Mouse (Mus musculus) hindbrain, postnatal 0 days (tissue): ENCODE results near the gene Anp32e. TPM values are rescaled to one million over a fixed set of nuclear protein-coding genes. Genes with fewer than 3 reads are reported as not detected.
"Not testable (repeated sequence)": the region's sequence is repeated elsewhere in the genome, so short reads cannot be mapped to it uniquely, and the experiment has no call there.

Source experiments
- ATAC-seq: fragments of 200-750 bp; cut with Nextera tagmentation; 2 replicates; pipeline ENCODE4 v1.8.0; 2017; ENCODE audit warnings: mild to moderate bottlenecking, moderate TSS enrichment, moderate library complexity
- DNase-seq: peaks from one replicate; pipeline ENCODE4 v3.0.0-alpha.2; 2015; ENCODE audit warnings: low spot score
- H3K27ac ChIP-seq: fragments of 300-500 bp; sonication (generic); 2 replicates; pipeline ENCODE4 v1.5.1; 2014; ENCODE audit warnings: mild to moderate bottlenecking
- H3K27me3 ChIP-seq: fragments of 300-500 bp; sonication (generic); 2 replicates; pipeline ENCODE4 v1.6.1; 2014; ENCODE audit warnings: low read length, mixed read lengths; ENCODE audit not compliant: insufficient read depth
- H3K36me3 ChIP-seq: fragments of 300-500 bp; sonication (generic); 2 replicates; pipeline ENCODE4 v1.6.1; 2014; ENCODE audit warnings: low read length, mixed read lengths; ENCODE audit not compliant: insufficient read depth
- H3K4me1 ChIP-seq: fragments of 300-500 bp; sonication (generic); 2 replicates; pipeline ENCODE4 v1.6.1; 2014; ENCODE audit warnings: antibody characterized with exemption, low read length, mixed read lengths; ENCODE audit not compliant: insufficient read depth
- H3K4me2 ChIP-seq: fragments of 300-500 bp; sonication (generic); 2 replicates; pipeline ENCODE4 v1.6.1; 2014; ENCODE audit warnings: low read depth, mild to moderate bottlenecking, low read length, moderate library complexity, mixed read lengths
- H3K4me3 ChIP-seq: fragments of 300-500 bp; sonication (generic); 2 replicates; pipeline ENCODE4 v1.5.1; 2014; ENCODE audit warnings: low read length
- H3K9ac ChIP-seq: fragments of 300-500 bp; sonication (generic); replicated peaks from 2 replicates; pipeline ENCODE4 v1.6.1; 2014; ENCODE audit warnings: mild to moderate bottlenecking, low read length, moderate library complexity, mixed read lengths
- H3K9me3 ChIP-seq: fragments of 300-500 bp; sonication (generic); 2 replicates; pipeline ENCODE4 v1.6.1; 2016; ENCODE audit warnings: low read length, mixed read lengths
- CTCF ChIP-seq: IDR thresholded peaks from 2 replicates; pipeline ENCODE4 v1.5.1; 2016; ENCODE audit warnings: antibody characterized with exemption, control low read depth, low read depth
- WGBS: fragments of 180-500 bp; shearing (Covaris S2); extraction: QIAGEN DNeasy Blood & Tissue Kit; methylation state at CpG from one replicate; pipeline ENCODE4 v1.1.7; 2014; 5-methylcytosine and 5-hydroxymethylcytosine counted together
- polyA plus RNA-seq: library from polyadenylated mRNA; unstranded; fragments of >200 nt; fragmentation: Nextera tagmentation; extraction: Ambion mirVana; gene quantifications from 2 replicates; pipeline ENCODE4 v1.2.1, GENCODE M21; 2015
- total RNA-seq: library from RNA; depleted of rRNA; stranded (reverse); fragments of >200 nt; gene quantifications from 2 replicates; pipeline ENCODE4 v1.2.3, GENCODE M21; 2014

The Anp32e gene
- total and polyA plus RNA-seq, 2 experiments from 2014 or later: 27.5 to 127 TPM

DNA sequence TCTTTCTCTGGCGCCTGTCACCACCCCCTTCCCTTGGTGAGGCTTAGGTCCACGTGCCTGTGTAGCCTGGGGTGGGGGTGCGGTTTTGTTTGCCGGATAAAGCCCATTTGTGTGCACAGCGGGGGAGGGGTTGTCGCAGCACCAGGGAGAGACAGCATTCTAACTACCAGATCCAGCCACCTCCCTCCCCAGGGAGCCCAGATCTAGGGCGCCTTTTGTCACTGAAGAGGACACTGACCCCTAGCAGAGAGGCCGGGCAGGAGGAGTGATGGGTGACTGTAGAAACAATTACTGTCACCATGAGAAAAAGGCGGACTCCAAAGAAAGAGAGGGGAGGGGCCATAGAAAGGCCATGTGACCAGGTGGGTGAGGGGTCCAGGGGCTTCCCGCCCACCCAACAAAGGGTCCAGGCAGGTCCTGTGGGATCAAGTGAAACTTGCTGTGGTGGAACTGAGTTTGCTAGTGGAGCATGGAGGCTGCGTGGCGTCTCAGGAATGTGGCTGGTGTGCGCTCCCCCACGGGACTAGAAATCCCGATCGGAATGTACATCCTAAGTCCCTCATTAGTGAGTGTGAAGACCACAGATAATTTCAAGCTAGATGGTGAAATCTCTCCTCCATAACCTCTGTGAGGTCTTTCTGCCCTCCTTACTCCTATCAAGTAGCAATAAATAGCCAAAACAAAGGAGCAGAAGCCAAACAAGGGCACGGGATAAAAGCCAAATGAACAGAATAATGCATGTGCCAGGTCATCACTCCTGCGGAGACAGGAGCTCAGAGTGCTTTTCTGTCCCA, 23.7 kb upstream of the Anp32e start:
- DNase-seq (peak; percentile 25), ATAC-seq (peak; percentile 30; the same call in 1 of the 2 replicates)
- Histone ChIP-seq H3K27ac (no peak overlapping the region), H3K4me3 (peak overlapping the region; percentile 17), H3K9ac (0 out of 2 replicates have a peak overlapping the region, but pooled peaks have one; percentile 17), H3K4me2 (peak overlapping the region; percentile 53), H3K27me3 (peaks cover 8% of the 10 kb centered on the region; the same call in 1 of the 2 replicates), H3K4me1 (peaks cover 11% of the 10 kb centered on the region; the same call in 1 of the 2 replicates), H3K36me3 (no peaks in the 10 kb centered on the region), H3K9me3 (no peaks in the 10 kb centered on the region)
- no peak for TF ChIP-seq CTCF
- under 1% methylated on average over 18 of the region's 18 CpGs for WGBS

DNA sequence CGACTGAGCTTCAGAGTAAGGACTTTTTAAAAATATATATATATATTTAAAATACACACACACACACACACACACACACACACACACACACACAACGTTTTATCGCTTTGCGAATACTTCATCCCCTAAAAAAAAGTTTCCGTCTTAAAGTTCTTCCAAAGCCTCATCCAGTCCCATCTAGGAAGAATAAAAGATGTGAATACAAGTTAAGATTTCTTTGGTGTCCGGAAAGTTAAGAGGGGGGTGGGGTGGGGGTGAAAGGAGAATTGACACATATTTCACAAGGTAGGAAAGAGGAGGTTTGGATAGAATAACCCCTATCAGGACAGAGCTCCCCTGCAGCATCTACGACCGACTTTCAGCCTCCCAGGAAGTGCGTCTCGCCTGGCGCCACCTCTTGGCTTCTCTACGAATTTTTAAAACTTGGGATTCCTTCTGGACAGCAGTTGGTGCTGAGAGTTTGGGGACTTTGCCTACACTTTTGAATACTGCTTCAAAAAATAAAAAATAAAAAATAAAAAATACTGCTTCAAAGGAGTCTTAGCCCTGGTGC, 23.0 kb upstream of the Anp32e start:
- Histone ChIP-seq H3K27ac (no peak overlapping the region), H3K9ac (no peak overlapping the region), H3K4me3 (peak overlapping the region; percentile 17), H3K4me1 (peaks cover 11% of the 10 kb centered on the region; the same call in 1 of the 2 replicates), H3K9me3 (no peaks in the 10 kb centered on the region), H3K4me2 (peak overlapping the region; percentile 53), H3K36me3 (no peaks in the 10 kb centered on the region), H3K27me3 (peaks cover 8% of the 10 kb centered on the region; the same call in 1 of the 2 replicates)
- peak; percentile 68 for TF ChIP-seq CTCF
- ATAC-seq (no peak), DNase-seq (peak; percentile 68)
- under 1% methylated on average over 12 of the region's 12 CpGs for WGBS

DNA sequence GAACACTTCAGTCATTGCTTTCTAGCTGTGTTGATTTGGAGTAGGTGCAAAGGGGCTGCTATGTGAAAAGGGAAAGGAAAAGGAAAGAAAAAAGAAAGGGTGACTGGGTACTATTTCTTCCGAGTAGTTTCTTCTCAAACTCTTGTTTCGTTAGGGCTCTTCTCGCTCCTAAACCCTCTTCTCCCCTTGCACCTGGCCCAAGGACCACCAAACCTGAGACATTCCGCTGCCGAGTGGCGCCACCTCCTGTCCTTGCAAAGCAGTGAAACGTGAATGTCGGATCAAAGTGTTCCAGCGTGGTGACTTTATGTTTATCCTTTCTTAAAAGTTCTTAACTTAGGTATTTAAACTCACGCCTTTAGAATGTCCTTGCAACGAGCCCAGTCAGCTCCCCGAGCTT, 22.2 kb upstream of the Anp32e start:
- ATAC-seq: no peak
- Histone ChIP-seq H3K27ac (no peak overlapping the region), H3K9me3 (no peaks in the 10 kb centered on the region), H3K36me3 (no peaks in the 10 kb centered on the region), H3K9ac (no peak overlapping the region), H3K4me1 (peaks cover 11% of the 10 kb centered on the region; the same call in 1 of the 2 replicates), H3K27me3 (peaks cover 8% of the 10 kb centered on the region; the same call in 1 of the 2 replicates), H3K4me2 (peak overlapping the region; percentile 53), H3K4me3 (peak overlapping the region; percentile 10; the same call in 1 of the 2 replicates)
- peak; percentile 59 for DNase-seq
- peak; percentile 83 for TF ChIP-seq CTCF
- under 1% methylated on average over 12 of the region's 12 CpGs for WGBS

GRCm38 (mm10) chr3:95907613-95908012, 21.4 kb upstream of the Anp32e start:
- TF ChIP-seq CTCF: no peak
- no peak overlapping the region for H3K4me3 ChIP-seq
- H3K27ac ChIP-seq: no peak overlapping the region
- DNase-seq (no peak), ATAC-seq (no peak)
- no peak overlapping the region for H3K4me2 ChIP-seq
- peaks cover 8% of the 10 kb centered on the region; the same call in 1 of the 2 replicates for H3K27me3 ChIP-seq
- no peaks in the 10 kb centered on the region for H3K9me3 ChIP-seq
- 44% methylated on average over 4 of the region's 4 CpGs for WGBS
- H3K4me1 ChIP-seq: peaks cover 11% of the 10 kb centered on the region; the same call in 1 of the 2 replicates
- H3K9ac ChIP-seq: no peak overlapping the region
- H3K36me3 ChIP-seq: no peaks in the 10 kb centered on the region

GRCm38 (mm10) chr3:95914706-95915105, 14.3 kb upstream of the Anp32e start:
- 92% methylated on average over 4 of the region's 4 CpGs for WGBS
- Histone ChIP-seq H3K9me3 (no peaks in the 10 kb centered on the region), H3K9ac (no peak overlapping the region), H3K4me3 (no peak overlapping the region), H3K4me2 (no peak overlapping the region), H3K4me1 (no peaks in the 10 kb centered on the region), H3K36me3 (no peaks in the 10 kb centered on the region), H3K27ac (no peak overlapping the region), H3K27me3 (no peaks in the 10 kb centered on the region)
- ATAC-seq (no peak), DNase-seq (no peak)
- no peak for TF ChIP-seq CTCF

DNA sequence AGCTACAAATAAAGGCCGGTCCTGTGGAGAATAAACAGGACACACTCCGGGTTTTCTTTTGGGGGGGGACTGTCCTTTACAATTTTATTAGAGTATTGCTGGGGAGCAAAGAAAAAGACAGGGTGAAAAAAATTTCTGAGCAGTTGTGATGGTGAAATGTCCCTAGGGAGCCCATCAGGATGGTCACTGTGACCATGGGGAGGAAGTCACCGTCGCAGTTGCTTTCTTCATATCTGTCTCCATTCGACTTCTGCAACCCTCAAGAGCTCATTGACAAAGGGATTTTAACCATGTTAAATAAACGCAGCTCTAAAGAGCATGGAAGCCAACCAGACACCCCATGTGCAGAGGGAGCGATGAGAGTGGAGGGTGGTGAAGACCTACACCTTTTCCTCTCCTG, 12.3 kb upstream of the Anp32e start:
- no peak for TF ChIP-seq CTCF
- no peak overlapping the region for H3K27ac ChIP-seq
- H3K4me3 ChIP-seq: no peak overlapping the region
- no peaks in the 10 kb centered on the region for H3K4me1 ChIP-seq
- no peaks in the 10 kb centered on the region for H3K27me3 ChIP-seq
- 76% methylated on average over 7 of the region's 7 CpGs for WGBS
- H3K9ac ChIP-seq: no peak overlapping the region
- ATAC-seq (no peak), DNase-seq (no peak)
- no peaks in the 10 kb centered on the region for H3K36me3 ChIP-seq
- no peak overlapping the region for H3K4me2 ChIP-seq
- H3K9me3 ChIP-seq: no peaks in the 10 kb centered on the region

DNA sequence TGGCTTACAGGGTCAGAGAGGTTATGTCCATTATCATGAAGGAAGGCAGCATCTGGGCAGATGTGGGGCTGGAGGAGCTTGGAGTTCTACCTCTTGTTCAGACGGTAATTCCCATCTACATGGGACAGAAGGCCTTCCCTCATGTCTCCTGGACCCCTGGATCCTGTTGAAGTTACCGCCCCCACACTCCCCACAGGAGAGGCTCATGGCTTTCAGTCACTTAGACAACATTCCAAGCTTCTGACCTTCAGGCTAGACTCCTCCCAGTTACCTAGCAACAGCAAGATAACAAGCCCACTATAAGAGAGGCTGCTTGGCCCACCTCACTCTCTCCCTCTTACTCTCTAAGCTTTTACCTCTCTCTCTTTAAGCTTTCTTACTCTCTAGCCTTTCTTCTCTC, 8.5 kb upstream of the Anp32e start:
- H3K4me2 ChIP-seq, ATAC-seq, H3K9me3 ChIP-seq, H3K9ac ChIP-seq, H3K36me3 ChIP-seq, DNase-seq, H3K27me3 ChIP-seq, H3K27ac ChIP-seq, H3K4me1 ChIP-seq, H3K4me3 ChIP-seq: not testable (repeated sequence)
- 58% methylated on average over 2 of the region's 2 CpGs for WGBS

DNA sequence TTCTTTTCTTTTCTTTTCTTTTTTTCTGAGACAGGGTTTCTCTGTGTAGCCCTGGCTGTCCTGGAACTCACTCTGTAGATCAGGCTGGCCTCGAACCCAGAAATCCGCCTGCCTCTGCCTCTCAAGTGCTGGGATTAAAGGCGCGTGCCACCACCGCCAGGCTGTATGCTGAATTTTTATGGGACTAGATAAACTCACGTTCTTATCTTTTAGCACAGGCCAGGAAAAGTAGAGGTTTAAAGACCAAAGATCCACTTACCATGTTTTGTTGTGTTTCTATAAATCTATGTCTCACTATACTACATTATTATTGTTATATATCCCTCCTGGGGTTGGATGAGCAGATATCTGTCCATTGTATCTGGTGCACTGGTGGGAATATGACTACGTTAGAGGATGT, 5.6 kb upstream of the Anp32e start:
- H3K4me2 ChIP-seq, H3K4me1 ChIP-seq, H3K9me3 ChIP-seq, DNase-seq, H3K27me3 ChIP-seq, H3K27ac ChIP-seq, H3K36me3 ChIP-seq, H3K4me3 ChIP-seq, ATAC-seq, H3K9ac ChIP-seq: not testable (repeated sequence)
- WGBS: 91% methylated on average over 7 of the region's 7 CpGs
